Mouse (Mus musculus): Measurements from ENCODE around the gene Slc6a1. TPM values are rescaled to one million over a fixed set of nuclear protein-coding genes. Genes with fewer than 3 reads are reported as not detected.

Slc6a1 gene
- polyA plus RNA-seq (2016; fragmentation: Nextera tagmentation; extraction: Ambion mirVana), result 1.7 and 2.7 TPM in 2 replicates

DNA sequence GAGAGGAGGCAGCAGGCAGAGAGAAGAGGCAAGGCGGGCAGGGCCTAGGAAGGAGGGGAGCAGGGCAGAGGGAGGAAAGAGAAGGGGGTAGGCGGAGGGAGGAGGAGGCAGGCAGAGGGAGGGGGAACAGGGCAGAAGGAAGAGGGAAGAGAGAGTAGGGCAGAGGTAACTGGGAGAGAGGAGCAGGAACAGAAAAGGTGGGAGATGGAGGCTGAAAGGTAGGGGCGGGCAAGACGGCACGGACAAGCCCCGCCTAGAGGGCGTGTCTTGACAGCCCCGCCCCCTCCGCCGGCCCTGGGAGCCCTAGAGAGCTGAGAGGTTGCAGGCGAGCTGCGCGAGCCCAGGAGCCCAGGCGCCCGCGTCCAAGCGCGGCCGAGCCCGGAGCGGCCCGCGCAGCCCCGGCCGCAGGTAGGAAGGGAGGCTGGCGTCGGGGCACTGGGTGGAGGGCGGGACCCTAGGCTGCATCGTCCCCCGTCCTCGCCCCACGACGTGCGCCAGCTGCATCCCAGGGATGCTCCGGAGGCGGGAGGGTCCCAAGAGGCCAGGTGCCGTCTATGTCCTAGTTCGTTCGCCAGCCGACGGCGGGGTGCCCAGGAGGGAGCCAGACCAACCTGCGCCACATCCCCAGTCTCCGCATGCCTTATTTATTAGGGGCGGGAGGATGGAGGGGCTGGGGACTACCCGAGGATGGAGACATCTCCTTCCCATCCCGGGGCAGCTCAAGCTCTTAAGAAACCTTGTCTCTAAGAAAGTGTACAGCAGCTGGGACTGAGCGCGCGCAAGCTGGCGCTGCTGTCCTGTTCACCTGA lies at the start of gene Slc6a1:
Gene Slc6a1, plus strand, starts transcription at position 167 of the 809 bp plus-strand sequence.
- Histone ChIP-seq H3K4me3 (peak within 1 kb of the TSS; percentile 24), H3K9ac (peak within 1 kb of the TSS; percentile 16; the same call in 1 of the 2 replicates), H3K9me3 (no peaks in the 10 kb centered on the region), H3K27ac (no peak within 1 kb of the TSS), H3K4me2 (replicated peaks) (peak within 1 kb of the TSS; percentile 41), H3K4me1 (peaks cover 7% of the 10 kb centered on the region; the same call in 1 of the 2 replicates), H3K36me3 (no peaks in the 10 kb centered on the region), H3K27me3 (peaks cover 75% of the 10 kb centered on the region)
- 2% methylated on average over 50 of the region's 51 CpGs for WGBS
- peak; percentile 85 for ATAC-seq (ENCODE audit: insufficient number of reproducible peaks, insufficient read depth, low FRiP score, low TSS enrichment)

DNA sequence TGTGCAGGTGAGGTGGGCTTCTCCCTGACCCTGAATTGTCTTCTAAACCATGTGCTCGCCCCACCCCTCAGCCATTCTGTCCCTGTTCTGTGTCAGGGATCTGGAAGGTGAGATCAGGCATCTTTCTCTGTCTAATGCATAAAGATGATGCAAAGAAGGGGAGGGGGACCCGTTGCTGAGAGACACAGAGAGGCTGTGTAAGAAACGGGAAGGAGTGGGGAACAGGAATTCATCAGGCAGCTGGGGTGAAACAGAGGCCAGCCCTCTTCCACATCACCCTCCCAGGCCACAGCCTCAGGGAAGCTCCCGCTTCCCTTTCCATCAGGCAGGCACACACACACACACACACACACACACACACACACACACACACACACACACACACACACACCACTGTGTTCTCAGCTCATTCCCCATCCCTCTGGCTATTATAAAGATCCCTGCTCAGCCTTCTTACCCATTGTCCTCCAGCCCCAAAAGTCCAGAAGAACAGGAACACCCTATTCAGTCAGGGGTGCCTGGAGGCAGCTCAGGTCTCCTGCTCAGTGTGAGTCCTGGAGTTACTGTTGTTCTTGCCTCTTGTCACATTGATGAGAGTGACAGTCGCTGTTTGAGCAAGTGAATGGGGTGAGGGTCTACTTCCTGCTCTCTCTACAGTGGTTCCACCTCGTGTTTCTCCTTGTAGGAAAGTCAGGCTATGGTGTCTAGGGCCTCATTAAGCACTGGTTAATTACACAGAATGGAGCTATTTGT lies 43.4 kb upstream of the Slc6a1 start:
- Histone ChIP-seq H3K4me2 (replicated peaks) (no peak overlapping the region), H3K9me3 (no peaks in the 10 kb centered on the region), H3K36me3 (no peaks in the 10 kb centered on the region), H3K4me3 (no peak overlapping the region), H3K4me1 (peaks cover 7% of the 10 kb centered on the region), H3K9ac (no peak overlapping the region), H3K27ac (no peak overlapping the region), H3K27me3 (no peaks in the 10 kb centered on the region)
- ATAC-seq (ENCODE audit: insufficient number of reproducible peaks, insufficient read depth, low FRiP score, low TSS enrichment), result 0 out of 2 replicates have a peak, but pooled peaks have one; percentile 26
- WGBS, result 23% methylated on average over 5 of the region's 6 CpGs

DNA sequence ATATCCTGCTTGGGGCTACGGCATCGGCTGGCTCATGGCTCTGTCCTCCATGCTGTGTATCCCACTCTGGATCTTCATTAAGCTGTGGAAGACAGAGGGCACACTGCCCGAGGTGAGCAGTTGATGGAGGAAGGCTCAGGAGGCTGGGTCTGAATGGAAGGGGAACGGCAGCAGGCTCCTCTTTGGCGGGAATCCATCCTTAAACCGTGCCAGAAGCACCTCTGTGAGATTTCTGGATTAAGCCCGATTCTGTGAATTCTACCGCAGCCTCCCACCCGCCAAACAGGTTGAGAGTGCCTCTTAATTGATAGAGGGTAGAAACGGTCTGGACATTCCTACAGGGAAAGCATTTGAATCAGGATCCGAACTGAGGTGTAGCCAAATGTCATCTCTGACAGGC lies 36.8 kb upstream of the Slc6a1 start:
- no peaks in the 10 kb centered on the region for H3K4me1 ChIP-seq
- no peaks in the 10 kb centered on the region for H3K27me3 ChIP-seq
- no peak for ATAC-seq (ENCODE audit: insufficient number of reproducible peaks, insufficient read depth, low FRiP score, low TSS enrichment)
- WGBS, result 83% methylated on average over 11 of the region's 11 CpGs
- H3K9me3 ChIP-seq, result no peaks in the 10 kb centered on the region
- H3K36me3 ChIP-seq, result no peaks in the 10 kb centered on the region
- no peak overlapping the region for H3K4me2 ChIP-seq (replicated peaks)
- H3K4me3 ChIP-seq, result no peak overlapping the region
- no peak overlapping the region for H3K27ac ChIP-seq
- no peak overlapping the region for H3K9ac ChIP-seq

DNA sequence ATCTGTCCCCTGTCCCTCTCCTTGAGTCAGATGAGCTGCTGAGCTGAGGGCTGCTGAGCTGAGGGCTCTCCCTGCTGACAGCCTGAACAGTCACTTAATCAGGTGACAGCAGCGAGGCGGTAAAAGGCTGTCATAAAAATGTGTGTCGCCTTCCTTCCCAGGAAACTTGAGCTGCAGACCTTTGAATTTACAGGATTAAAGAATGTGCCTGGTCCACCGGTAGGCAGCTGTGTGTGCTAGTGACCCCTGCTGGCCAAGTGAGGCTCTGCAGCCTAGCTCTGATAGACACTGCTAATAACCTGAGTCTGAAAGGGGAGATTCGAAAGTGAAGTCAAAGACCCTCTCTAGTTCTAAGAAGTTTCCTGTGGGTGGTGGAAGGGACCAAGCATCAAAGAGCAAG lies 32.1 kb upstream of the Slc6a1 start:
- Histone ChIP-seq H3K9ac (no peak overlapping the region), H3K36me3 (no peaks in the 10 kb centered on the region), H3K4me3 (no peak overlapping the region), H3K9me3 (no peaks in the 10 kb centered on the region), H3K4me2 (replicated peaks) (no peak overlapping the region), H3K27me3 (no peaks in the 10 kb centered on the region), H3K4me1 (no peaks in the 10 kb centered on the region), H3K27ac (no peak overlapping the region)
- ATAC-seq (ENCODE audit: insufficient number of reproducible peaks, insufficient read depth, low FRiP score, low TSS enrichment), result no peak
- WGBS, result 7% methylated on average over 5 of the region's 5 CpGs

DNA sequence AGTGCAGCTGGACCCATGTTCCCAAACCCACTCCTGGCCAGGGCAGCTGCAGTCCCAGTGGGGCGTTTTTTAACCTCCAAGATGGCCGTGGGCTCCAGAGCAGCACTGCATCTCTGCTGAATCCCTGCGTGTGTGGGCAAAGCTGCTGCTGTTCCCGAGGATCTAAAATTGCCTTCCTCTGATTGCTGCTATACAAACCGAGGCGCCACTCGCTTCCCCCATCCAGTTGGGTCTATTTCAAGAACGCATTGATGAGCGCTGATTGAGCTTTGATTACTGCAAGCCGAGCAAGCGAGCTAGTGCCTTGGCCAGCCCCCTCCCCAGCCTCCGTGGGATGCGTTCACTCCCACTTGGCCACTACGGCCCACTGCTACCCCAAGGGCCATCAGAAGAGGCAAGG lies 27.5 kb upstream of the Slc6a1 start:
- 68% methylated on average over 14 of the region's 14 CpGs for WGBS
- no peak overlapping the region for H3K9ac ChIP-seq
- no peak overlapping the region for H3K27ac ChIP-seq
- no peaks in the 10 kb centered on the region for H3K4me1 ChIP-seq
- no peaks in the 10 kb centered on the region for H3K36me3 ChIP-seq
- peaks cover 5% of the 10 kb centered on the region; the same call in 1 of the 2 replicates for H3K27me3 ChIP-seq
- no peak overlapping the region for H3K4me3 ChIP-seq
- no peak overlapping the region for H3K4me2 ChIP-seq (replicated peaks)
- ATAC-seq (ENCODE audit: insufficient number of reproducible peaks, insufficient read depth, low FRiP score, low TSS enrichment), result no peak
- H3K9me3 ChIP-seq, result no peaks in the 10 kb centered on the region

DNA sequence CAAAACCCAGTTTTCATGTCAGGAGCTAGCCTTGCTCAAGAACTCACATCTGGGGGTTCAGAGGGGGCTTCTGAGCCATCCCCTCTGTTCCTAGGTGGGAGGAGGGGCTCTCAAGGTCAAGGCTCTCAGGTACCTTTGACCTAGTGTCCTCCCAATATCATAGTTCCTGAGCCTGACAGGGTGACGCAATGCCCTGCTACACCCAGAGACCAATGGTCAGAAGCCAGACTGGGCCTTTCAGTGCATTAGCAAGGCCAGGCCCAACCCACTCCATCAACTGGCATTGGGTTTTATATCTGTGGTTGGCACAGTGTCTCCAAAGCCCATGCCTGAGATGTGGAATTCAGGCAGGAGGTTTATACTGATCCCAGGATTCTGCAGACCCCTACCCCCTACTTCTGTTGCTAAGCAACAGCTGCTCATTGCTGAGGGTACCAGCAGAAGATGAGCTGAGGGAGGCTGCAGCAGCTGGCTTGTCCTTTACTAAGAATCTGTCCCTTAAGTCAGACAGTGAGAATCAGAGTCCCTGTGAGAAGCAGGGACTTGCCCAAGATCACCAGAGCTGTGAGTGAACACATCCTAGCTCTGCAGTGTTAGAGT lies 24.6 kb upstream of the Slc6a1 start:
- Histone ChIP-seq H3K27ac (no peak overlapping the region), H3K36me3 (no peaks in the 10 kb centered on the region), H3K4me1 (no peaks in the 10 kb centered on the region), H3K27me3 (peaks cover 8% of the 10 kb centered on the region), H3K9ac (no peak overlapping the region), H3K4me3 (no peak overlapping the region), H3K9me3 (no peaks in the 10 kb centered on the region), H3K4me2 (replicated peaks) (no peak overlapping the region)
- 95% methylated on average over 1 of the region's 1 CpGs for WGBS
- no peak for ATAC-seq (ENCODE audit: insufficient number of reproducible peaks, insufficient read depth, low FRiP score, low TSS enrichment)

DNA sequence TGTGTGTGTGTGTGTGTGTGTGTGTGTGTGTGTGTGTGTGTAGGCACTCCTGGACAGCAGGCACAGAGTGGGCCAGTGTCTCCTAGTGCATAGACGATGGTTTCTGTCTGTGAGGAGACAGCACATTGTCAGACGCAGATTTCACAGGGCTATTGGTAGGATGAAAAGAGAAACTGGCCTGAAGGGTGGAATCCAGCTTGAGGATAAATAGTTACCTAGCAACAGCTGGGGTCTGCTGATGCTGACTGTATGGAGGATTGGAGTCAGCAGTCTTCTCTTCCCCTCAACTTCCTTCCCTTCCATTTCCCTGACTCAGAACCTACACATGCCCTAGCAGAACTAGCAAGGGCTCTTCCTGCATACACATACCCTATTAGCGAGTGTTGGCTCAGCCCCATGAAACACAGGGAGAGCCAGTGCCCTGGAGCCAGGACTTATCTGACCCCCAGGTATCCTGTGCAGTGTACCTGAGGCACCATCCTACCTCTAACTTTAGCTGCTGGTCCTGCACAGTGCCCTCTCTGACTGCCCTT lies 23.7 kb upstream of the Slc6a1 start:
- Histone ChIP-seq H3K9me3 (no peaks in the 10 kb centered on the region), H3K4me3 (no peak overlapping the region), H3K4me2 (replicated peaks) (no peak overlapping the region), H3K9ac (no peak overlapping the region), H3K27ac (no peak overlapping the region), H3K4me1 (no peaks in the 10 kb centered on the region), H3K27me3 (peaks cover 8% of the 10 kb centered on the region), H3K36me3 (no peaks in the 10 kb centered on the region)
- no peak for ATAC-seq (ENCODE audit: insufficient number of reproducible peaks, insufficient read depth, low FRiP score, low TSS enrichment)
- 44% methylated on average over 3 of the region's 3 CpGs for WGBS

DNA sequence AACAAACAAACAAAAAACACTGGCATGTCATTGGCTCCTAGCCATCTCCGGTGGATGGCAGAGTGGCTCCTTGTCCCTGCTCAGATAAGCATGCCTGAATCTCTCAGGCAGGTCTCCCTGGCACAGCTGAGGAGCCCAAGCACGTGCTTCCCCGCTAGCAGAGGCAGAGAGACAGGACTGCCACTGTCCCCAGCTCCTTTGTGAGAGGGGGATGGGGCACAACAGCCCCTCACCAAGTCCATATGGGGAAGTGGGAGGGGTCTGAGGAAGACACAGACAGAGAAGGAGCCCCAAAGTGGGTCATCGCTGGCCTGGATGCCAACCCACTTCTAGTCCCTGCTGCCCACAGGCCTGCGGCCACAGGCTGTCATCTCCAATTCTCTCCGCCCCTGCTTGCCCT lies 20.8 kb upstream of the Slc6a1 start:
- Histone ChIP-seq H3K4me3 (no peak overlapping the region), H3K4me2 (replicated peaks) (no peak overlapping the region), H3K36me3 (no peaks in the 10 kb centered on the region), H3K9ac (no peak overlapping the region), H3K4me1 (no peaks in the 10 kb centered on the region), H3K27ac (no peak overlapping the region), H3K9me3 (no peaks in the 10 kb centered on the region), H3K27me3 (peaks cover 8% of the 10 kb centered on the region)
- no peak for ATAC-seq (ENCODE audit: insufficient number of reproducible peaks, insufficient read depth, low FRiP score, low TSS enrichment)
- WGBS, result 40% methylated on average over 6 of the region's 6 CpGs

DNA sequence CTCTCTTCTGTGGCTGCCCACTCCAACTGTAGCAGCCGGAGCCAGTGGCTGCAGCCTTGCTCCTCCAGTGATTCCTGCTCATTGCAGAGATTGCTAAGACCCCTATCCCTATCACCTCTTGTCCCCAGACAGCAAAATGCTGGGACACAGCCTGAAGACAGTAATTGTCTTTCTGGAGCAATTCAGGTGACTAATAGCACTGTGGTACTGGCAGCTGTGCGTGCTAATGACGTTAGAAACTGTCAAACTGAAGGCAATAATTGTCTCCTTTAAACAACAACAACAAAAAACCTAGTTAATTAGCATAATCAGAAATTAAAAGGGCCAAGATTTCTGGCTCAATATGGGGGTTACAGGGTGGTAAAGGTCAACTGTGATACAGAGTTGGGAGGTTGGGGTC lies 18.4 kb upstream of the Slc6a1 start:
- no peak overlapping the region for H3K4me2 ChIP-seq (replicated peaks)
- H3K36me3 ChIP-seq, result no peaks in the 10 kb centered on the region
- peaks cover 4% of the 10 kb centered on the region; the same call in 1 of the 2 replicates for H3K27me3 ChIP-seq
- H3K4me1 ChIP-seq, result no peaks in the 10 kb centered on the region
- no peak overlapping the region for H3K27ac ChIP-seq
- 61% methylated on average over 3 of the region's 3 CpGs for WGBS
- no peak overlapping the region for H3K9ac ChIP-seq
- ATAC-seq (ENCODE audit: insufficient number of reproducible peaks, insufficient read depth, low FRiP score, low TSS enrichment), result no peak
- H3K9me3 ChIP-seq, result no peaks in the 10 kb centered on the region
- no peak overlapping the region for H3K4me3 ChIP-seq

DNA sequence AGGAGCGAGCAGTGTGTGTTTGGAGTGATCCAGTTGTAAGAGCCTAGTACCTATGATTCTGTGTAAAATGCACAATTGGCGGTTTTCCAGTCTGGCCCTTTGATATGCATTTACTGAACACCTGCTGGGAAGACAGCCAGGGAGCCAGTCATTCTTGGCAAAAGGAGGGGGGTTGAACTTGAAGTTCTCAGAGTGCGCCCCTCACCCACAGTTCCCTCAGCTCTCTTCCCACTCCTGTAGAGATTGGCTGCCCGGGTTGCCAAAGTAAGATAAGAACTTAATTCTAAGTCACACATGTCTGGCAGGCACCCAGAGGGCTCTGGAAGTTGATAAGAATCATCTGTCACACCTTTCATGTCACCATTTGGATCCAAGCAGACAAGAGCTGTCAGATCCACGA lies 18.0 kb upstream of the Slc6a1 start:
- Histone ChIP-seq H3K27ac (no peak overlapping the region), H3K4me1 (no peaks in the 10 kb centered on the region), H3K9ac (no peak overlapping the region), H3K9me3 (no peaks in the 10 kb centered on the region), H3K36me3 (no peaks in the 10 kb centered on the region), H3K4me3 (no peak overlapping the region), H3K4me2 (replicated peaks) (no peak overlapping the region), H3K27me3 (peaks cover 4% of the 10 kb centered on the region; the same call in 1 of the 2 replicates)
- no peak for ATAC-seq (ENCODE audit: insufficient number of reproducible peaks, insufficient read depth, low FRiP score, low TSS enrichment)
- WGBS, result 66% methylated on average over 5 of the region's 5 CpGs

DNA sequence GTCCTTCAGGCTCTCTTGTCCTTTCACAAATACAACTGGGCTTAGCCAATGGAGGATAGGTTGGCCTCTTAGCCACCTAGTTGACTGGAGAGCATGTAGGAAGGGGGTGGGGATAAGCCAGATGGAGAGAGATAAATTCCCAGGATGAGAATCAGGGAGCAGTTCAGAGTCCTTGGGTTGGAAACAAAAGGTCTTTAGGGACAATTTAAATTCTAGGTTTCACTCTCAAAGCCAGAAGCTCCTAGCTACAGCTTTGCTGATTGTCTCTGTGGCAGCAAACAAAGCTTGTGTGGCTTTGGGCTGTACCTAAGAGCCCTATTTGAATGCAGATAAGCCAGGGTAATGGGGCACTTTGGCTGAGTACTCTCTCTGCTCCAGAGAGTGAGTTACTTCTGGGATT lies 16.2 kb upstream of the Slc6a1 start:
- H3K9me3 ChIP-seq, result no peaks in the 10 kb centered on the region
- H3K9ac ChIP-seq, result no peak overlapping the region
- H3K4me2 ChIP-seq (replicated peaks), result no peak overlapping the region
- H3K4me3 ChIP-seq, result no peak overlapping the region
- no peak overlapping the region for H3K27ac ChIP-seq
- H3K27me3 ChIP-seq, result peaks cover 4% of the 10 kb centered on the region; the same call in 1 of the 2 replicates
- no peak for ATAC-seq (ENCODE audit: insufficient number of reproducible peaks, insufficient read depth, low FRiP score, low TSS enrichment)
- no peaks in the 10 kb centered on the region for H3K36me3 ChIP-seq
- H3K4me1 ChIP-seq, result no peaks in the 10 kb centered on the region
